Mouse (Mus musculus) cerebellum, adult 2 months (tissue): ENCODE results near the gene Plcxd3.

ENCODE experiments used
- CTCF ChIP-seq: fragments of 200-500 bp; IDR thresholded peaks from 2 replicates; pipeline ENCODE4 v1.5.1; 2011; ENCODE audit warnings: low read depth, mild to moderate bottlenecking, control low read depth, low read length, moderate library complexity, borderline replicate concordance; ENCODE audit not compliant: insufficient read depth
- POLR2A ChIP-seq: fragments of 200-500 bp; IDR thresholded peaks from 2 replicates; pipeline ENCODE4 v1.6.1; 2011; ENCODE audit warnings: low read length, control low read depth, borderline replicate concordance; ENCODE audit not compliant: insufficient read depth

- TF ChIP-seq CTCF = no peak
- TF ChIP-seq POLR2A = no peak
These were observed 43.4 kb upstream of the Plcxd3 start for GRCm38 (mm10) chr15:4331867-4332266.
